Mouse (Mus musculus) hindbrain, embryonic 11.5 days (tissue): ENCODE results near the gene L3hypdh. TPM values are rescaled to one million over a fixed set of nuclear protein-coding genes. Genes with fewer than 3 reads are reported as not detected.
"Not testable (repeated sequence)": the region's sequence is repeated elsewhere in the genome, so short reads cannot be mapped to it uniquely, and the experiment has no call there.

Source experiments
- ATAC-seq: fragments of 200-750 bp; cut with Nextera tagmentation; 2 replicates; pipeline ENCODE4 v1.8.0; 2017; ENCODE audit warnings: mild to moderate bottlenecking, moderate TSS enrichment, moderate library complexity; ENCODE audit not compliant: low FRiP score
- DNase-seq: peaks from one replicate; pipeline ENCODE4 v3.0.0-alpha.2; 2015; ENCODE audit warnings: low spot score
- H3K27ac ChIP-seq: fragments of 300-500 bp; sonication (generic); 2 replicates; pipeline ENCODE4 v1.5.1; 2014; ENCODE audit warnings: mild to moderate bottlenecking, low read depth, low read length
- H3K27me3 ChIP-seq: fragments of 300-500 bp; sonication (generic); 2 replicates; pipeline ENCODE4 v1.6.1; 2014; ENCODE audit warnings: mild to moderate bottlenecking, low read length, moderate library complexity, mixed read lengths; ENCODE audit not compliant: control insufficient read depth, insufficient read depth
- H3K36me3 ChIP-seq: fragments of 300-500 bp; sonication (generic); 2 replicates; pipeline ENCODE4 v1.6.1; 2014; ENCODE audit warnings: mild to moderate bottlenecking, low read length, moderate library complexity, mixed read lengths; ENCODE audit not compliant: control insufficient read depth, insufficient read depth
- H3K4me1 ChIP-seq: fragments of 300-500 bp; sonication (generic); replicated peaks from 2 replicates; pipeline ENCODE4 v1.6.1; 2014; ENCODE audit warnings: low read length, mixed read lengths; ENCODE audit not compliant: control insufficient read depth, insufficient read depth
- H3K4me2 ChIP-seq: fragments of 300-500 bp; sonication (generic); replicated peaks from 2 replicates; pipeline ENCODE4 v1.6.1; 2014; ENCODE audit warnings: mild to moderate bottlenecking, low read depth, low read length
- H3K4me3 ChIP-seq: fragments of 300-500 bp; sonication (generic); 2 replicates; pipeline ENCODE4 v1.5.1; 2014; ENCODE audit warnings: low read depth, low read length
- H3K9ac ChIP-seq: fragments of 300-500 bp; sonication (generic); 2 replicates; pipeline ENCODE4 v1.6.1; 2014; ENCODE audit warnings: low read depth, low read length
- H3K9me3 ChIP-seq: fragments of 300-500 bp; sonication (generic); 2 replicates; pipeline ENCODE4 v1.6.1; 2016; ENCODE audit warnings: low read length; ENCODE audit not compliant: control insufficient read depth
- WGBS: fragments of 180-500 bp; shearing (Covaris S2); extraction: QIAGEN DNeasy Blood & Tissue Kit; methylation state at CpG from one replicate; pipeline ENCODE4 v1.1.7; 2014; 5-methylcytosine and 5-hydroxymethylcytosine counted together
- polyA plus RNA-seq: library from polyadenylated mRNA; unstranded; fragments of >200 nt; fragmentation: Nextera tagmentation; extraction: Ambion mirVana; gene quantifications from 2 replicates; pipeline ENCODE4 v1.2.1, GENCODE M21; 2014

Gene L3hypdh
- polyA plus RNA-seq, 1 experiment from 2014 or later = 11.2 TPM

GRCm38 (mm10) chr12:72070327-72071269 is 14.6 kb downstream of the L3hypdh start, which contains the start of gene Gpr135:
Gpr135 (minus strand) TSS chr12:72071125.
- Histone ChIP-seq H3K9ac (peak within 1 kb of the TSS; percentile 71), H3K4me1 (peaks cover 5% of the 10 kb centered on the region; the same call in 1 of the 2 replicates), H3K27ac (peak within 1 kb of the TSS; percentile 65), H3K36me3 (no peaks in the 10 kb centered on the region), H3K4me3 (peak within 1 kb of the TSS; percentile 65), H3K27me3 (peaks cover 5% of the 10 kb centered on the region; the same call in 1 of the 2 replicates), H3K4me2 (peak within 1 kb of the TSS; percentile 99), H3K9me3 (no peaks in the 10 kb centered on the region)
- DNase-seq (peak; percentile 94), ATAC-seq (peak; percentile 90)
- WGBS = under 1% methylated on average over 88 of the region's 94 CpGs

GRCm38 (mm10) chr12:72069626-72070326 is 15.5 kb downstream of the L3hypdh start:
- Histone ChIP-seq H3K4me2 (peak overlapping the region; percentile 99), H3K9ac (peak overlapping the region; percentile 71), H3K36me3 (no peaks in the 10 kb centered on the region), H3K9me3 (no peaks in the 10 kb centered on the region), H3K27ac (peak overlapping the region; percentile 65), H3K4me3 (peak overlapping the region; percentile 65), H3K27me3 (peaks cover 5% of the 10 kb centered on the region; the same call in 1 of the 2 replicates), H3K4me1 (peaks cover 5% of the 10 kb centered on the region; the same call in 1 of the 2 replicates)
- ATAC-seq (peak; percentile 29), DNase-seq (no peak)
- WGBS = 3% methylated on average over 40 of the region's 40 CpGs

GRCm38 (mm10) chr12:72057780-72058179 is 27.5 kb downstream of the L3hypdh start:
- H3K4me3 ChIP-seq = no peak overlapping the region
- no peak overlapping the region for H3K9ac ChIP-seq
- H3K4me2 ChIP-seq = no peak overlapping the region
- H3K36me3 ChIP-seq = no peaks in the 10 kb centered on the region
- ATAC-seq (no peak), DNase-seq (no peak)
- 92% methylated on average over 1 of the region's 1 CpGs for WGBS
- no peaks in the 10 kb centered on the region for H3K4me1 ChIP-seq
- H3K27me3 ChIP-seq = no peaks in the 10 kb centered on the region
- no peak overlapping the region for H3K27ac ChIP-seq
- no peaks in the 10 kb centered on the region for H3K9me3 ChIP-seq

- no peaks in the 10 kb centered on the region for H3K4me1 ChIP-seq
- ATAC-seq (no peak), DNase-seq (no peak)
- H3K9me3 ChIP-seq = no peaks in the 10 kb centered on the region
- H3K36me3 ChIP-seq = no peaks in the 10 kb centered on the region
- WGBS = 52% methylated on average over 6 of the region's 6 CpGs
- no peaks in the 10 kb centered on the region for H3K27me3 ChIP-seq
- H3K27ac ChIP-seq = no peak overlapping the region
- H3K4me2 ChIP-seq = no peak overlapping the region
- H3K4me3 ChIP-seq = no peak overlapping the region
- H3K9ac ChIP-seq = no peak overlapping the region
These were observed 31.4 kb downstream of the L3hypdh start for GRCm38 (mm10) chr12:72053851-72054250.

GRCm38 (mm10) chr12:72053303-72053702 is 31.9 kb downstream of the L3hypdh start:
- no peaks in the 10 kb centered on the region for H3K9me3 ChIP-seq
- H3K4me1 ChIP-seq = no peaks in the 10 kb centered on the region
- 50% methylated on average over 6 of the region's 6 CpGs for WGBS
- no peaks in the 10 kb centered on the region for H3K36me3 ChIP-seq
- ATAC-seq (no peak), DNase-seq (peak; percentile 52)
- H3K4me3 ChIP-seq = no peak overlapping the region
- H3K9ac ChIP-seq = no peak overlapping the region
- H3K27me3 ChIP-seq = no peaks in the 10 kb centered on the region
- no peak overlapping the region for H3K27ac ChIP-seq
- no peak overlapping the region for H3K4me2 ChIP-seq

- ATAC-seq = no peak
These were observed 32.7 kb downstream of the L3hypdh start for GRCm38 (mm10) chr12:72052571-72052970.

GRCm38 (mm10) chr12:72050821-72051220 is 34.4 kb downstream of the L3hypdh start:
- WGBS = 83% methylated on average over 4 of the region's 4 CpGs
- no peaks in the 10 kb centered on the region for H3K9me3 ChIP-seq

More at GRCm38 (mm10) chr12:72052571-72052970, 32.7 kb downstream of the L3hypdh start:
- no peak overlapping the region for H3K4me3 ChIP-seq
- H3K36me3 ChIP-seq = no peaks in the 10 kb centered on the region
- H3K4me2 ChIP-seq = no peak overlapping the region
- no peak overlapping the region for H3K9ac ChIP-seq
- H3K27ac ChIP-seq = no peak overlapping the region
- H3K4me1 ChIP-seq = no peaks in the 10 kb centered on the region
- no peak for DNase-seq
- H3K9me3 ChIP-seq = no peaks in the 10 kb centered on the region
- WGBS = 83% methylated on average over 6 of the region's 6 CpGs
- no peaks in the 10 kb centered on the region for H3K27me3 ChIP-seq

GRCm38 (mm10) chr12:72050156-72050555 is 35.1 kb downstream of the L3hypdh start:
- H3K4me1 ChIP-seq, H3K27ac ChIP-seq, H3K36me3 ChIP-seq, H3K27me3 ChIP-seq, H3K4me2 ChIP-seq, H3K9ac ChIP-seq, H3K9me3 ChIP-seq, ATAC-seq, H3K4me3 ChIP-seq, DNase-seq: not testable (repeated sequence)
- WGBS = 94% methylated on average over 5 of the region's 5 CpGs

More at GRCm38 (mm10) chr12:72050821-72051220, 34.4 kb downstream of the L3hypdh start:
- Histone ChIP-seq H3K36me3 (no peaks in the 10 kb centered on the region), H3K4me2 (no peak overlapping the region), H3K4me3 (no peak overlapping the region), H3K27ac (no peak overlapping the region), H3K4me1 (no peaks in the 10 kb centered on the region), H3K9ac (no peak overlapping the region), H3K27me3 (no peaks in the 10 kb centered on the region)
- DNase-seq = no peak
- no peak for ATAC-seq
